Mouse (Mus musculus) CD8-positive naive resting alpha-beta T cell, adult 2 months (primary cell): ENCODE data around the gene Snupn.
"Not testable (repeated sequence)": the region's sequence is repeated elsewhere in the genome, so short reads cannot be mapped to it uniquely, and the experiment has no call there.

ENCODE experiments used
- DNase-seq, 2 experiments: peaks; one replicate each; pipeline ENCODE4 v3.0.0; 2022; ENCODE audit warnings: low read depth in 2 of 2, low spot score in 2 of 2

Snupn gene

GRCm38 (mm10) chr9:56997206-56997605 is 46.5 kb downstream of the Snupn start:
- DNase-seq: not testable (repeated sequence)

GRCm38 (mm10) chr9:57003011-57003410 is 52.3 kb downstream of the Snupn start:
- no peak for DNase-seq

GRCm38 (mm10) chr9:57012393-57012792 is 61.7 kb downstream of the Snupn start:
- DNase-seq: no peak

GRCm38 (mm10) chr9:57012895-57013294 is 62.2 kb downstream of the Snupn start:
- DNase-seq: no peak

GRCm38 (mm10) chr9:57013756-57014155 is 63.1 kb downstream of the Snupn start:
- DNase-seq: no peak

GRCm38 (mm10) chr9:57014766-57015165 is 64.1 kb downstream of the Snupn start:
- no peak for DNase-seq

GRCm38 (mm10) chr9:57017631-57018030 is 67.0 kb downstream of the Snupn start:
- no peak for DNase-seq

- no peak for DNase-seq
Observed at GRCm38 (mm10) chr9:57031756-57032155, 81.1 kb downstream of the Snupn start.
